ENCODE assay signal across 21 mouse cellular contexts in genomic region chr3:108325521-108325920, GRCm38 (mm10). TPM values are rescaled to one million over a fixed set of nuclear protein-coding genes. Genes with fewer than 3 reads are reported as not detected.
"Had no signal": no experiment of that assay in that cellular context is flagged by ENCODE, and none has a peak within 500 bp of the region (broad histone marks: within the 10 kb centered on the region; RNA-seq: fewer than 3 reads in every experiment).

No protein-coding gene starts in this region.

- H3K4me3 ChIP-seq: midbrain, embryonic 10.5 days; midbrain, embryonic 12.5 days; myocyte; neural tube, embryonic 13.5 days; neural tube, embryonic 15.5 days; stomach, embryonic 15.5 days had no signal

- H3K9me3 ChIP-seq: midbrain, embryonic 10.5 days; midbrain, embryonic 12.5 days; neural tube, embryonic 13.5 days; neural tube, embryonic 15.5 days; stomach, embryonic 15.5 days had no signal

- ATAC-seq: midbrain, embryonic 16.5 days had no signal

- H3K4me1 ChIP-seq: midbrain, embryonic 10.5 days; midbrain, embryonic 12.5 days; stomach, embryonic 15.5 days had no signal

- DNase-seq: lung, adult 18-20 months; lung, embryonic 14.5 days; lung, postnatal 10 days; lung, postnatal 4 days; midbrain, embryonic 14.5 days; retina, postnatal 1 day; right cerebral cortex, adult 18-20 months; right cerebral cortex, postnatal 25 days; right cerebral cortex, postnatal 4 days; thymus, adult 2 months; thymus, postnatal 36 days had no signal

- H3K4me2 ChIP-seq: lung, embryonic 14.5 days; midbrain, embryonic 12.5 days; neural tube, embryonic 13.5 days; neural tube, embryonic 15.5 days; stomach, embryonic 15.5 days had no signal

- H3K27me3 ChIP-seq: midbrain, embryonic 12.5 days; neural tube, embryonic 13.5 days; neural tube, embryonic 15.5 days; stomach, embryonic 15.5 days had no signal

- H3K9ac ChIP-seq: lung, embryonic 14.5 days; midbrain, embryonic 12.5 days; neural tube, embryonic 13.5 days; neural tube, embryonic 15.5 days; stomach, embryonic 15.5 days had no signal

- H3K27ac ChIP-seq: midbrain, embryonic 10.5 days; midbrain, embryonic 12.5 days; neural tube, embryonic 13.5 days; neural tube, embryonic 15.5 days; stomach, embryonic 15.5 days; stomach, postnatal 0 days had no signal

RNA-seq across cellular contexts. Expression of gene Mybphl, which starts 39.2 kb away (rescaled TPM):
- total RNA-seq: megakaryocyte, adult 5-6 weeks; megakaryocyte-erythroid progenitor cell, adult 5-6 weeks had no signal
- polyA plus RNA-seq: midbrain, embryonic 12.5 days; midbrain, embryonic 14.5 days; midbrain, embryonic 16.5 days; myocyte; neural tube, embryonic 13.5 days; stomach, embryonic 15.5 days; stomach, postnatal 0 days had no signal
